Mouse (Mus musculus) heart, adult 11 months (tissue): Measurements from ENCODE around the gene Hk2.

Experiments
- DNase-seq: peaks from one replicate; pipeline ENCODE4 v3.0.0; 2022

Gene Hk2

GRCm38 (mm10) chr6:82677629-82678028 lies 96.6 kb downstream of the Hk2 start:
- peak; percentile 11 for DNase-seq
